Mouse (Mus musculus): ENCODE measurements around the gene Bmp10.

GRCm38 (mm10) chr6:87483900-87484289, 55.1 kb downstream of the Bmp10 start:
- TF ChIP-seq POLR2A (IDR thresholded peaks at IDR 0.05; ENCODE audit: borderline replicate concordance, extremely low read depth, insufficient read depth, insufficient read length, poor library complexity, severe bottlenecking) (no peak), CTCF (IDR thresholded peaks at IDR 0.05; ENCODE audit: borderline replicate concordance, extremely low read depth, insufficient read depth, insufficient read length) (no peak)
